In the genomic region with DNA sequence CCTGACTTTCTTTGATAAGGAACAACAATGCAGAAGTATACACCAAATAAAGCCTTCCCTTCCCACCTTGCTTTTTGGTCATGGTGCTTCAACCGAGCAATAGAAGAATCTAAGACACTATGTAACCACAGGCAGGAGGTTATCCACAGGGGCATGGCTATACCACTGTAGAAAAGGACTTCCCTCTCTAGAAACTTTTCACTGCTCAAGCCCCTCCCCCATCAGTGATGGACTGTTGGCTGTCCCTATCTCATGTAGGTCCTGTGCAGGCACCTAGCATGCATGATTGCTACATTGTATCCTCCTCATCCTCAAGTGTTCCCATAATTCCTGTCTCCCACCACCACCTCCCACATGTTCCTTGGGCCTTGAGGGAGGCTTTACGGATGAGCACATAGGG, we compare ENCODE assay signal across 21 mouse cellular contexts. TPM values are rescaled to one million over a fixed set of nuclear protein-coding genes. Genes with fewer than 3 reads are reported as not detected.
DNase-seq lines count a peak whose midpoint lies in the region; ATAC-seq lines count a peak whose summit lies in the region.
"Had no signal": no experiment of that assay in that cellular context is flagged by ENCODE, and none has a peak within 500 bp of the region (broad histone marks: within the 10 kb centered on the region; RNA-seq: fewer than 3 reads in every experiment).

No protein-coding gene starts in this region.

- peaks cover 4% of the 10 kb centered on the region for H3K27me3 ChIP-seq in megakaryocyte, embryonic 14.5 days (replicated peaks)
- H3K27me3 ChIP-seq in liver, embryonic 11.5 days (replicated peaks; ENCODE audit: control insufficient read depth, insufficient read depth, low read length) = no peaks in the 10 kb centered on the region
- no peaks in the 10 kb centered on the region for H3K27me3 ChIP-seq in splenic B cell, adult 2 months (ENCODE audit: control insufficient read depth, insufficient read depth, low read length, poor library complexity, severe bottlenecking)
- peaks cover 4% of the 10 kb centered on the region; the same call in 1 of the 2 replicates for H3K27me3 ChIP-seq in forebrain, embryonic 15.5 days
- H3K27me3 ChIP-seq: embryonic facial prominence, embryonic 13.5 days; midbrain, embryonic 12.5 days; neural tube, embryonic 13.5 days had no signal

- H3K36me3 ChIP-seq in megakaryocyte, embryonic 14.5 days (replicated peaks; ENCODE audit: low read length) = no peaks in the 10 kb centered on the region
- no peaks in the 10 kb centered on the region for H3K36me3 ChIP-seq in liver, embryonic 11.5 days (ENCODE audit: control insufficient read depth, insufficient read depth, low read length)
- H3K36me3 ChIP-seq in splenic B cell, adult 2 months (ENCODE audit: control insufficient read depth, insufficient read depth, low read length, poor library complexity, severe bottlenecking) = no peaks in the 10 kb centered on the region
- no peaks in the 10 kb centered on the region for H3K36me3 ChIP-seq in forebrain, embryonic 15.5 days
- H3K36me3 ChIP-seq: embryonic facial prominence, embryonic 13.5 days; heart, embryonic 10.5 days; midbrain, embryonic 12.5 days; neural tube, embryonic 13.5 days had no signal

- DNase-seq in c-Kit-negative CD71-positive TER-119-positive erythroid progenitor cells, embryonic 14.5 days (ENCODE audit: low read depth, low spot score) = peak; percentile 48
- no peak for DNase-seq in liver, embryonic 11.5 days (ENCODE audit: low spot score)
- DNase-seq in splenic B cell, adult 2 months (ENCODE audit: low read depth, low spot score) = peak; percentile 16
- DNase-seq in retina, postnatal 1 day = no peak
- DNase-seq: adrenal gland, adult 8-10 months; cerebellum, adult 8-10 months; gastrocnemius, postnatal 36 days; kidney, adult 8-10 months; kidney, postnatal 36 days; lung, adult 2 months; lung, postnatal 36 days had no signal

- H3K9me3 ChIP-seq in megakaryocyte, embryonic 14.5 days = no peaks in the 10 kb centered on the region
- no peaks in the 10 kb centered on the region for H3K9me3 ChIP-seq in liver, embryonic 11.5 days (ENCODE audit: control insufficient read depth, low read length)
- H3K9me3 ChIP-seq in forebrain, embryonic 15.5 days = no peaks in the 10 kb centered on the region
- H3K9me3 ChIP-seq: embryonic facial prominence, embryonic 13.5 days; heart, embryonic 10.5 days; midbrain, embryonic 12.5 days; neural tube, embryonic 13.5 days had no signal

- H3K27ac ChIP-seq in liver, embryonic 11.5 days (ENCODE audit: low read depth, low read length) = peak overlapping the region; percentile 99
- H3K27ac ChIP-seq in forebrain, embryonic 15.5 days (replicated peaks) = no peak overlapping the region
- H3K27ac ChIP-seq: embryonic facial prominence, embryonic 13.5 days; heart, embryonic 10.5 days; hindbrain, postnatal 0 days; midbrain, embryonic 12.5 days; neural tube, embryonic 13.5 days had no signal

- no peak for ATAC-seq in megakaryocyte, adult 5-6 weeks (ENCODE audit: poor library complexity, severe bottlenecking)
- peak; percentile 50 for ATAC-seq in liver, embryonic 11.5 days (replicated peaks; ENCODE audit: low FRiP score)
- no peak for ATAC-seq in forebrain, embryonic 15.5 days (replicated peaks)
- ATAC-seq: forebrain, embryonic 14.5 days; hindbrain, postnatal 0 days had no signal

- 69% methylated on average over 2 of the region's 2 CpGs for WGBS in liver, embryonic 11.5 days
- WGBS in forebrain, embryonic 15.5 days = 92% methylated on average over 2 of the region's 2 CpGs

- peak overlapping the region; percentile 59 for H3K4me3 ChIP-seq in megakaryocyte, embryonic 14.5 days (replicated peaks)
- no peak overlapping the region for H3K4me3 ChIP-seq in liver, embryonic 11.5 days (ENCODE audit: low read depth, low read length)
- no peak overlapping the region for H3K4me3 ChIP-seq in forebrain, embryonic 15.5 days
- H3K4me3 ChIP-seq: embryonic facial prominence, embryonic 13.5 days; heart, embryonic 10.5 days; midbrain, embryonic 12.5 days; neural tube, embryonic 13.5 days had no signal

- peaks cover 95% of the 10 kb centered on the region for H3K4me1 ChIP-seq in megakaryocyte, embryonic 14.5 days
- peaks cover 53% of the 10 kb centered on the region for H3K4me1 ChIP-seq in liver, embryonic 11.5 days (replicated peaks; ENCODE audit: control insufficient read depth, insufficient read depth, low read length)
- H3K4me1 ChIP-seq in forebrain, embryonic 15.5 days = peaks cover 12% of the 10 kb centered on the region

- H3K9ac ChIP-seq in liver, embryonic 11.5 days (ENCODE audit: low read depth, low read length) = peak overlapping the region; percentile 23; the same call in 1 of the 2 replicates
- H3K9ac ChIP-seq in forebrain, embryonic 15.5 days (replicated peaks) = no peak overlapping the region
- H3K9ac ChIP-seq: embryonic facial prominence, embryonic 13.5 days; midbrain, embryonic 12.5 days; neural tube, embryonic 13.5 days had no signal

- H3K4me2 ChIP-seq in liver, embryonic 11.5 days = no peak overlapping the region
- H3K4me2 ChIP-seq in forebrain, embryonic 15.5 days (replicated peaks) = no peak overlapping the region
- H3K4me2 ChIP-seq: embryonic facial prominence, embryonic 13.5 days; midbrain, embryonic 12.5 days; neural tube, embryonic 13.5 days had no signal

RNA-seq across cellular contexts. Expression of a gene that starts 7.2 kb away (rescaled TPM):
- not detected in 2 replicates for polyA plus RNA-seq in megakaryocyte, embryonic 14.5 days (2012; ENCODE audit: insufficient read depth, low replicate concordance)
- not detected in 2 replicates for total RNA-seq in megakaryocyte, adult 5-6 weeks (2015)
- 0.29 TPM in 1 of 2 replicates, not detected in the other for total RNA-seq in megakaryocyte, adult 5-6 weeks (2017)
- polyA plus RNA-seq in liver, embryonic 11.5 days (2014; fragmentation: Nextera tagmentation; extraction: Ambion mirVana) = 0.30 and 0.47 TPM in 2 replicates
- polyA plus RNA-seq in forebrain, embryonic 15.5 days (2015; fragmentation: Nextera tagmentation; extraction: Ambion mirVana) = 0.93 and 1.4 TPM in 2 replicates
- total RNA-seq: gastrocnemius, postnatal 36 days; hematopoietic stem cell, adult 5-6 weeks had no signal

Comparison
In these comparisons a context has a peak if more than half of its experiments do, and no peak if none do; other contexts are left out.
1. DNase-seq: peak in c-Kit-negative CD71-positive TER-119-positive erythroid progenitor cells, embryonic 14.5 days (single experiment) and splenic B cell, adult 2 months (single experiment); none in liver, embryonic 11.5 days (single experiment) and retina, postnatal 1 day (single experiment).